Comparison of ENCODE assay signal across 9 mouse cellular contexts in the genomic region with DNA sequence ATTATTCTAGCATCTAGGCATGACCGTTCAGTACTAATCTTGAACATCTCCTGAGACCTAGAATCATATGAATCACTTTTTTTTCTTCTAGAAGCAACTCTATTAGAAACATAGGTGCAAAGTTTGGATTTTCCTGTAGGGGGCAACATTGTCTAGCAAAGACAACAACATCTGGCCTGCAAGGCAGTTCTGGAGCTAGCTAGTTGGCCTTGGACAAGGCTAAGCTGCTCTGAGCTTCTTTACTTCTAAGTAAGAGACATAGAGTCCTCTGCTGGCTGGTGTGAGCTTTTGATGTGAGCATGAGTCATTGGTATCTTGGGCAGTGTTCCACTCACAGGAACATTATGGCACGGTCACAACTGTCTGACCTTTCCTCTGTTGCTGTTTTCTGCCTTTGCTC. TPM values are rescaled to one million over a fixed set of nuclear protein-coding genes. Genes with fewer than 3 reads are reported as not detected.
A peak's percentile ranks its signal among the peaks of the same experiment; 100 is the strongest.
DNase-seq lines count a peak whose midpoint lies in the region; ATAC-seq and TF ChIP-seq lines count a peak whose summit lies in the region.
"Had no signal": no experiment of that assay in that cellular context is flagged by ENCODE, and none has a peak within 500 bp of the region (broad histone marks: within the 10 kb centered on the region; RNA-seq: fewer than 3 reads in every experiment).

No protein-coding gene starts in this region.

- H3K9me3 ChIP-seq in hindbrain, postnatal 0 days (ENCODE audit: low read length) = no peaks in the 10 kb centered on the region
- no peaks in the 10 kb centered on the region for H3K9me3 ChIP-seq in hindbrain, embryonic 13.5 days
- no peaks in the 10 kb centered on the region for H3K9me3 ChIP-seq in CH12.LX (replicated peaks; ENCODE audit: low read length)
- H3K9me3 ChIP-seq: embryonic facial prominence, embryonic 13.5 days had no signal

- TF ChIP-seq EP300 in CH12.LX (IDR thresholded peaks at IDR 0.05; ENCODE audit: low read length) = no peak

- no peak overlapping the region for H3K4me2 ChIP-seq in hindbrain, postnatal 0 days (ENCODE audit: low read depth, low read length)
- H3K4me2 ChIP-seq in hindbrain, embryonic 13.5 days = no peak overlapping the region
- H3K4me2 ChIP-seq in CH12.LX (ENCODE audit: insufficient read depth, low read depth, poor library complexity, severe bottlenecking) = no peak overlapping the region
- H3K4me2 ChIP-seq: embryonic facial prominence, embryonic 13.5 days had no signal

- dilution Hi-C loops in CH12.LX (cut with MboI; ENCODE audit: extremely low pct_ligation_motif_present, extremely low pct_unique_long_range_greater_than_20kb, low sequenced_read_pairs) = no loop called here

- no peak overlapping the region for H3K9ac ChIP-seq in hindbrain, postnatal 0 days (replicated peaks; ENCODE audit: low read length)
- H3K9ac ChIP-seq in hindbrain, embryonic 13.5 days = no peak overlapping the region
- no peak overlapping the region for H3K9ac ChIP-seq in CH12.LX (ENCODE audit: insufficient read depth, low read depth)
- H3K9ac ChIP-seq: embryonic facial prominence, embryonic 13.5 days had no signal

- H3K27ac ChIP-seq in hindbrain, postnatal 0 days = no peak overlapping the region
- H3K27ac ChIP-seq in hindbrain, embryonic 13.5 days = no peak overlapping the region
- no peak overlapping the region for H3K27ac ChIP-seq in CH12.LX (ENCODE audit: insufficient read depth, low read depth)
- H3K27ac ChIP-seq: embryonic facial prominence, embryonic 13.5 days had no signal

- no peaks in the 10 kb centered on the region for H3K27me3 ChIP-seq in hindbrain, postnatal 0 days (ENCODE audit: insufficient read depth, low read length)
- H3K27me3 ChIP-seq in hindbrain, embryonic 13.5 days = no peaks in the 10 kb centered on the region
- H3K27me3 ChIP-seq in CH12.LX (replicated peaks) = no peaks in the 10 kb centered on the region
- H3K27me3 ChIP-seq: embryonic facial prominence, embryonic 13.5 days had no signal

- no peak for ATAC-seq in hindbrain, postnatal 0 days
- ATAC-seq in hindbrain, embryonic 13.5 days (ENCODE audit: low FRiP score) = no peak
- peak; percentile 75 for ATAC-seq in granulocyte monocyte progenitor cell, adult 5-6 weeks (replicated peaks; ENCODE audit: poor library complexity, severe bottlenecking)
- ATAC-seq in erythroid progenitor cell, adult 5-6 weeks (replicated peaks; ENCODE audit: low FRiP score, poor library complexity, severe bottlenecking) = no peak

- in situ Hi-C loops in CH12.LX (cut with MboI; ENCODE audit: low pct_ligation_motif_present, low pct_unique_long_range_greater_than_20kb, low sequenced_read_pairs) = loop anchor here (5.0 to 25.0 kb wide), 2 partner anchors 98 to 343 kb away; a partner anchor contains a TSS

- WGBS in hindbrain, postnatal 0 days = 79% methylated on average over 2 of the region's 2 CpGs
- 74% methylated on average over 2 of the region's 2 CpGs for WGBS in hindbrain, embryonic 13.5 days

- H3K4me3 ChIP-seq in hindbrain, postnatal 0 days (ENCODE audit: low read length) = no peak overlapping the region
- H3K4me3 ChIP-seq in hindbrain, embryonic 13.5 days = no peak overlapping the region
- no peak overlapping the region for H3K4me3 ChIP-seq in CH12.LX (replicated peaks in 1 of 3; ENCODE audit: low read depth in 2 of 3, low read length in 2 of 3, poor library complexity in 1 of 3)
- H3K4me3 ChIP-seq: embryonic facial prominence, embryonic 13.5 days had no signal

- H3K79me2 ChIP-seq in CH12.LX (replicated peaks; ENCODE audit: control insufficient read depth, extremely low read depth, insufficient read depth, poor library complexity, severe bottlenecking) = no peaks in the 10 kb centered on the region

- no peaks in the 10 kb centered on the region for H3K36me3 ChIP-seq in hindbrain, postnatal 0 days (ENCODE audit: insufficient read depth, low read length)
- no peaks in the 10 kb centered on the region for H3K36me3 ChIP-seq in hindbrain, embryonic 13.5 days
- H3K36me3 ChIP-seq in CH12.LX (replicated peaks in 1 of 2; ENCODE audit: control insufficient read depth in 1 of 2, insufficient read depth in 1 of 2, low read length in 1 of 2) = no peaks in the 10 kb centered on the region
- H3K36me3 ChIP-seq: embryonic facial prominence, embryonic 13.5 days had no signal

- TF ChIP-seq CTCF in hindbrain, postnatal 0 days (IDR thresholded peaks at IDR 0.05; ENCODE audit: low read depth) = peak; percentile 49
- peak; percentile 58 to 96; a peak in 3 of 4 replicates for TF ChIP-seq CTCF in CH12.LX (conservative IDR thresholded peaks at IDR 0.05 in 1 of 2, IDR thresholded peaks at IDR 0.05 in 1 of 2; ENCODE audit: low read depth in 2 of 2, low read length in 2 of 2)

- peak; percentile 63 for DNase-seq in hindbrain, postnatal 0 days (ENCODE audit: low spot score)
- peak; percentile 89 for DNase-seq in CH12.LX (ENCODE audit: extremely low read depth)
- peak; percentile 67 for DNase-seq in adrenal gland, postnatal 10 days
- DNase-seq in layer of hippocampus, adult 8-10 months (ENCODE audit: low spot score in 2 of 2) = peak; percentile 8 to 9
- peak; percentile 6 for DNase-seq in retina, adult 2 months (ENCODE audit: low read depth, low spot score)

- no peaks in the 10 kb centered on the region for H3K4me1 ChIP-seq in hindbrain, postnatal 0 days (ENCODE audit: insufficient read depth, low read length)
- H3K4me1 ChIP-seq in hindbrain, embryonic 13.5 days (replicated peaks) = no peaks in the 10 kb centered on the region
- peaks cover 3 to 14% of the 10 kb centered on the region in 2 experiments; a peak in 2 of 4 replicates for H3K4me1 ChIP-seq in CH12.LX (ENCODE audit: control insufficient read depth in 1 of 2, insufficient read depth in 2 of 2)

- peak; percentile 99 for TF ChIP-seq RAD21 in CH12.LX (IDR thresholded peaks at IDR 0.05; ENCODE audit: low read depth, low read length)

- TF ChIP-seq POLR2A in CH12.LX (IDR thresholded peaks at IDR 0.05; ENCODE audit: low read depth, low read length) = no peak

TF ChIP-seq in CH12.LX, 34 proteins besides CTCF, POLR2A, EP300 and RAD21:
- 0 out of 2 replicates have a peak, but pooled peaks have one; percentile 16 for TF ChIP-seq E2F4 (IDR thresholded peaks at IDR 0.05; ENCODE audit: insufficient replicate concordance, low read depth, low read length)
- TF ChIP-seq NRF1 (IDR thresholded peaks at IDR 0.05; ENCODE audit: low read depth, low read length) = 0 out of 2 replicates have a peak, but pooled peaks have one; percentile 21
- TF ChIP-seq JUND (conservative IDR thresholded peaks at IDR 0.05; ENCODE audit: low read depth, low read length) = peak; percentile 29; the same call in 1 of the 2 replicates
- 0 out of 2 replicates have a peak, but pooled peaks have one; percentile 22 for TF ChIP-seq MAZ (IDR thresholded peaks at IDR 0.05; ENCODE audit: low read depth, low read length)
- peak; percentile 36; the same call in 1 of the 2 replicates for TF ChIP-seq IRF4 (IDR thresholded peaks at IDR 0.05; ENCODE audit: low read depth, low read length)
- peak; percentile 91 for TF ChIP-seq SMC3 (IDR thresholded peaks at IDR 0.05; ENCODE audit: low read depth, low read length)
- TF ChIP-seq ZC3H11A (IDR thresholded peaks at IDR 0.05; ENCODE audit: low read depth, low read length) = peak; percentile 87
- peak; percentile 34; the same call in 1 of the 2 replicates for TF ChIP-seq MAX (IDR thresholded peaks at IDR 0.05; ENCODE audit: low read length)
- peak; percentile 60; the same call in 1 of the 2 replicates for TF ChIP-seq NELFE (IDR thresholded peaks at IDR 0.05; ENCODE audit: low read depth, low read length)
- TF ChIP-seq BHLHE40 (IDR thresholded peaks at IDR 0.05; ENCODE audit: low read depth, low read length) = no peak
- 0 out of 2 replicates have a peak, but pooled peaks have one; percentile 15 for TF ChIP-seq ELF1 (IDR thresholded peaks at IDR 0.05; ENCODE audit: low read depth, low read length)
- TF ChIP-seq ZMIZ1 (IDR thresholded peaks at IDR 0.05; ENCODE audit: low read depth, low read length) = no peak
- peak; percentile 85 for TF ChIP-seq ZNF384 (IDR thresholded peaks at IDR 0.05; ENCODE audit: low read depth, low read length)
- TF ChIP-seq USF2 (conservative IDR thresholded peaks at IDR 0.05; ENCODE audit: low read depth, low read length) = no peak
TF ChIP-seq in CH12.LX: peak in this region for 11.

RNA-seq across cellular contexts. Expression of a gene that starts 18.8 kb away (rescaled TPM):
- total RNA-seq in hindbrain, postnatal 0 days (2014; rRNA removed) = 0.61 TPM in 1 of 2 replicates, not detected in the other
- 0.30 TPM in 1 of 2 replicates, not detected in the other for polyA plus RNA-seq in hindbrain, postnatal 0 days (2015; fragmentation: Nextera tagmentation; extraction: Ambion mirVana)
- polyA plus RNA-seq in hindbrain, embryonic 13.5 days (2015; fragmentation: Nextera tagmentation; extraction: Ambion mirVana) = 0.31 and 0.77 TPM in 2 replicates
- total RNA-seq in CH12.LX (2012; rRNA removed) (1.4 and 1.8 TPM in 2 replicates), CH12.LX (2014; rRNA removed) (16.3 and 20.1 TPM in 2 replicates)
- polyA plus RNA-seq in CH12.LX (2012; ENCODE audit: insufficient read length, low read depth) = 1.0 TPM in 1 of 2 replicates, not detected in the other
- 10 to 100 TPM; 12.7 to 13.6 TPM for total RNA-seq in adrenal gland, postnatal 10 days (2021)
- 3.5 and 8.0 TPM in 2 replicates for total RNA-seq in granulocyte monocyte progenitor cell, adult 5-6 weeks (2014; fragmentation: Nextera tagmentation)
- total RNA-seq in granulocyte monocyte progenitor cell, adult 5-6 weeks (2017) = 13.4 and 14.1 TPM in 2 replicates
- total RNA-seq in layer of hippocampus, adult 8-10 months (2022) = 10 to 100 TPM in 2 of 4 experiments, 1 to 10 TPM in 2; 5.9 to 10.6 (median 9.9) TPM
- total RNA-seq in erythroid progenitor cell, adult 5-6 weeks (2015; ENCODE audit: low replicate concordance) = 2.2 TPM in 1 of 2 replicates, not detected in the other
- total RNA-seq in erythroid progenitor cell, adult 5-6 weeks (2017; ENCODE audit: low replicate concordance) = 0.53 TPM in 1 of 2 replicates, not detected in the other
- polyA plus RNA-seq: embryonic facial prominence, embryonic 13.5 days had no signal

RNA-seq across cellular contexts. Expression of a gene that starts 25.8 kb away (rescaled TPM):
- total RNA-seq in hindbrain, postnatal 0 days (2014; rRNA removed) = 3.5 and 4.7 TPM in 2 replicates
- 3.9 and 4.0 TPM in 2 replicates for polyA plus RNA-seq in hindbrain, postnatal 0 days (2015; fragmentation: Nextera tagmentation; extraction: Ambion mirVana)
- polyA plus RNA-seq in hindbrain, embryonic 13.5 days (2015; fragmentation: Nextera tagmentation; extraction: Ambion mirVana) = 4.1 and 4.6 TPM in 2 replicates
- total RNA-seq in CH12.LX (2012; rRNA removed) = 2.9 and 3.3 TPM in 2 replicates
- total RNA-seq in CH12.LX (2014; rRNA removed) = 1.5 and 1.7 TPM in 2 replicates
- polyA plus RNA-seq in CH12.LX (2012; ENCODE audit: insufficient read length, low read depth) = 0.87 and 0.93 TPM in 2 replicates
- total RNA-seq in adrenal gland, postnatal 10 days (2021) = 10 to 100 TPM; 17.4 to 19.9 TPM
- not detected in 2 replicates for total RNA-seq in granulocyte monocyte progenitor cell, adult 5-6 weeks (2014; fragmentation: Nextera tagmentation)
- total RNA-seq in granulocyte monocyte progenitor cell, adult 5-6 weeks (2017) = 0.26 TPM in 1 of 2 replicates, not detected in the other
- 1 to 10 TPM; 4.5 to 5.9 (median 5.2) TPM for total RNA-seq in layer of hippocampus, adult 8-10 months (2022)
- total RNA-seq in erythroid progenitor cell, adult 5-6 weeks (2015; ENCODE audit: low replicate concordance) = 14.4 and 18.0 TPM in 2 replicates
- 5.8 and 7.6 TPM in 2 replicates for total RNA-seq in erythroid progenitor cell, adult 5-6 weeks (2017; ENCODE audit: low replicate concordance)

Comparison
In these comparisons a context has a peak if more than half of its experiments do, and no peak if none do; other contexts are left out.
1. DNase-seq: peak in every context shown above with its lines; median percentile 89 in CH12.LX; 67 in adrenal gland, postnatal 10 days; 63 in hindbrain, postnatal 0 days; 8 in layer of hippocampus, adult 8-10 months; 6 in retina, adult 2 months.